ENCODE assay signal across 15 mouse cellular contexts in the genomic region with DNA sequence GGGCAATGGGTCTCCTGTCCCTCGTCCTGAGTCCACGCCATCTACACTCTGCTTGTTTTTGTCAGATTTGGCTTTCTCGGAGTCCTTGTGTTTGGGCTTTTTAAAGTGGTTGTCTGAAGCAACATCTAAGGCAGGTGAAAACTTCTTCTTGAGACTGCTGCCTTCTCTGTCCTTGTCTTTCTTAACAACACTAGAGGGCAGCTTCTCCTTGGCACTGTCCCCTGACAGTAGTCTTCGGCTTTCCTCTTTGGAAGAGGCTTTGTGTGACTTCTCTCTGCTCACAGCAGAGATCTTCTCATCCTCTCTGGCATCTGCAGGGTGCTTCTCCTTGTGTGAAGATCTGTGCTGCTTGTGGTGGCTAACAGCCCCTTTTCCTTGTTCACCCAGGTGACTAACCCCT.
"Had no signal": no experiment of that assay in that cellular context is flagged by ENCODE, and none has a peak within 500 bp of the region (broad histone marks: within the 10 kb centered on the region; RNA-seq: fewer than 3 reads in every experiment).

No protein-coding gene starts in this region.

- H3K27ac ChIP-seq: intestine, embryonic 15.5 days; kidney, postnatal 0 days; limb, embryonic 12.5 days; limb, embryonic 15.5 days; liver, embryonic 13.5 days; midbrain, embryonic 12.5 days had no signal

- H3K9me3 ChIP-seq: intestine, embryonic 15.5 days; limb, embryonic 12.5 days; limb, embryonic 15.5 days; liver, embryonic 13.5 days; megakaryocyte, embryonic 14.5 days; midbrain, embryonic 12.5 days had no signal

- ATAC-seq: intestine, embryonic 15.5 days; midbrain, embryonic 16.5 days had no signal

- H3K4me1 ChIP-seq: intestine, embryonic 15.5 days; limb, embryonic 12.5 days; limb, embryonic 15.5 days; midbrain, embryonic 12.5 days had no signal

- H3K4me3 ChIP-seq: intestine, embryonic 15.5 days; limb, embryonic 12.5 days; limb, embryonic 15.5 days; liver, embryonic 13.5 days; megakaryocyte, embryonic 14.5 days; midbrain, embryonic 12.5 days had no signal

- H3K27me3 ChIP-seq: intestine, embryonic 15.5 days; limb, embryonic 12.5 days; limb, embryonic 15.5 days; liver, embryonic 13.5 days; megakaryocyte, embryonic 14.5 days; midbrain, embryonic 12.5 days had no signal

- H3K9ac ChIP-seq: intestine, embryonic 15.5 days; limb, embryonic 12.5 days; limb, embryonic 15.5 days; liver, embryonic 13.5 days; midbrain, embryonic 12.5 days had no signal

- H3K4me2 ChIP-seq: intestine, embryonic 15.5 days; limb, embryonic 12.5 days; limb, embryonic 15.5 days; liver, embryonic 13.5 days; midbrain, embryonic 12.5 days had no signal

- DNase-seq: kidney, adult 2 months; left cerebral cortex, postnatal 4 days; liver, embryonic 13.5 days; lung, adult 2 months; lung, postnatal 36 days; thymus, adult 2 months; thymus, postnatal 14 days; thymus, postnatal 4 days had no signal
